Mouse (Mus musculus) common myeloid progenitor, adult 5-6 weeks (primary cell): Measurements from ENCODE around the gene Capn12. TPM values are rescaled to one million over a fixed set of nuclear protein-coding genes. Genes with fewer than 3 reads are reported as not detected.
"Not testable (repeated sequence)": the region's sequence is repeated elsewhere in the genome, so short reads cannot be mapped to it uniquely, and the experiment has no call there.

ENCODE experiments used
- ATAC-seq: replicated peaks from 2 replicates; pipeline ENCODE4 v1.8.0; 2016; ENCODE audit warnings: low read depth, mild to moderate bottlenecking, moderate TSS enrichment, inconsistent platforms; ENCODE audit not compliant: poor library complexity, severe bottlenecking
- total RNA-seq: library from RNA; stranded (forward); fragments of 200-1000, 187-1606 nt; gene quantifications from 2 replicates; pipeline ENCODE4 v1.2.3, GENCODE M21; 2017

The Capn12 gene
- total RNA-seq, 1 experiment from 2014 or later: 0.37 TPM

- no peak for ATAC-seq
These were observed 5.1 kb upstream of the Capn12 start for GRCm38 (mm10) chr7:28876099-28876498.

DNA sequence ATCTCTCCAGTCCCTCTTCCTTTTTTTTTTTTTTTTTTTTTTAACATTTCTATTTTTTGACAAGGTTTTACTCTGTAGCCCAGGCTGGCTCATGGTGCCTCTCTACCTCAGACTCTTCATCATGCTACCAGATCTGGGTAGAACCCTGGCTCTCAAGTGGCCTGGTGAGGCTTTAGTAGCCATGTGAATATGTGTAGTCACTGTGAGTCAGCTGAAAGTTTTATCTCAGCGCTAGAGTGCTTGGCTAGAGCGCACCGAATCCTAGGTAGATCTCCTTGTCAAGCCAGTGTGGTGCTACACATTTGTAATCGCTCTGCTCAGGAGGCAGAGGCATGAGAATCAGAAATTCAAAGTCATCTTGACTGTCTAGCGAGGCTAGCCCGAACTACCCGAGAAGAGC is 4.1 kb upstream of the Capn12 start:
- no peak for ATAC-seq

DNA sequence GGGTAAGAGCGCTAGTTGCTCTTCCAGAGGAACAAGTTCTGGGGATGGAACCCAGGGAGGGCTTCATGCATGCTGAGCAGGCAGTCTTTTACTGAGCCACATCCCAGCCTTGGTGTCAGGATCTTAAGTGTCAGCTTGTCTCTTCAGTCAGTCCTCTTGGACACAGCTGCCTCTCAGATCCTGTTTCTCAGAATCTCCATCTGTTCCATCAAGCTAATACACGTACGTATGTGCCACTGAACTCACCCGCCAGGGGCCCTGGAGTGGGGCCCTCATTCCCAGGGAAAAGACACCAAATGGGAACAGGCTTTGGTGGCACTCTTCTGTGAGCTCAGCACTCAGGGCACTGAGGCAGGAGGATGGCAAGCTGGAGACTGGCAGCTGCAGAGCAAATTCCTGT is 3.4 kb upstream of the Capn12 start:
- ATAC-seq: no peak

DNA sequence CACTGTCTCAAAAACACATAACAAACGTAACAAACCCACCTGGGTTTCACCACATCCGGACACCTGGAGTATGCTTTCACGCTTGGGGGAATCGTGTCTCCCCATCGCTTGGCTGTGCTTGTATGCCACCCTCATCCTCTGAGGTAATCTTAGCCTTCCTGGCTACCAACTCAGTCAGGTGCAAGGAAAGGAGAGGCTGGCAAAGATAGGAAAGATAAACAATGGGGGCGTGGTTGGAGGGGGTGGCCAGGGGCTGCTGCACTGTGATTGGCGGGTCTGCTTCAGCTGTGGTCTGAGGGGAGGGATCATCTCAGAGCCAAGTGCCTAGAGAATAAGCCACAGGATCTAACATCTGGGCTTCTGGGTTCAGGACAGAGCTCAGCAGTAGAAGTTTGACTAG is 1.6 kb upstream of the Capn12 start:
- no peak for ATAC-seq

DNA sequence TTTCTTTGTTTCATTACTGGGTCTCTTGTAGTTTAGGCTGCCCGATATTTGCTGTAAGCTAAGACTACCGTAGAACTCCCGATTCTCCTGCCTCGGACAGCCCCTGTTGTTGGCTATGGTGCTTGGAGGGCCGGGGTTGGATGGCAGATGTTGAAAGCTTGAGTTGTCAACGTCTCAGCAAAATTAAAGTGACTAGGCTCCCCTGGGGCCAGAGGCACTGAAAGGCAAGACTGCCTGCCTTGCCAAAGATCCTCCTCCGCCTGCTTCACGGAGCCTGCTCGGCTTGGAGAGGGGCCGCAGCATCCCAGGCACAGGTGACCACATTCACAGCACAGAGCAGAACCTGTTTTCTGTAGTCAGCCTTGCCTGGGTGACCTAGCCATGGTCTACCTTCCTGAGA is 668 bp upstream of the Capn12 start:
- no peak for ATAC-seq

DNA sequence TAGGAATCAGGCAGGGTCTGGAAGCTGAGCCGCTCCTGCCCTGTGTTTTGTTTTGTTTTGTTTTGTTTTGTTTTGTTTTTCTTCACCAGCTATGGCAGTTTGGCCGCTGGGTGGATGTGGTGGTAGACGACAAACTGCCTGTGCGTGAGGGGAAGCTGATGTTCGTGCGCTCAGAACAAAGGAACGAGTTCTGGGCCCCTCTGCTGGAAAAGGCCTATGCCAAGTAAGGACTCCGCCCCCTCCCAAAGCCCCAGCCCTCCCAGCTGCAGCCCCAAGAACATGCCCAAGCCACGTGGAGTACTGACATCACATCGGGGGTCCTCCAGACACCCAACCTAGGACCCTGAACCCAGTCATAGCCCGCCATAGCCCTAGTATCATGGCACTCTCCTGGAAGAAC is 1.8 kb downstream of the Capn12 start:
- ATAC-seq: no peak

- not testable (repeated sequence) for ATAC-seq
These were observed 2.5 kb downstream of the Capn12 start for GRCm38 (mm10) chr7:28883704-28884103.

DNA sequence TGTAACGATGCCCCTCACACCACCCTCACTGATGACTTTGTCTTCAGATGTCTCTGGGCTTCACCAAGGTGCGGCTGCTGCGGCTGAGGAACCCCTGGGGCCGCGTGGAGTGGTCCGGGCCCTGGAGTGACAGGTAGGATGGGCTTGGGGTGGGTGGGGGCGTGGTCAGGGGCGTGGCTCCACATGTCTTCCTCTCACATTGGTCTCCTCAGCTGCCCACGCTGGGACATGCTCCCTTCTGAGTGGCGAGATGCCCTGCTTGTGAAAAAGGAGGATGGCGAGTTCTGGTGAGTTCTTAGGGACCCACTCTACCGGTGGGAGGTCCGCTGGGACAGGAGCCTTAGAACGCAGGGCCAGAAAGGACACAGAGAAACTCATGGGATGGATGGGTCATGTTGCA is 5.3 kb downstream of the Capn12 start:
- no peak for ATAC-seq

DNA sequence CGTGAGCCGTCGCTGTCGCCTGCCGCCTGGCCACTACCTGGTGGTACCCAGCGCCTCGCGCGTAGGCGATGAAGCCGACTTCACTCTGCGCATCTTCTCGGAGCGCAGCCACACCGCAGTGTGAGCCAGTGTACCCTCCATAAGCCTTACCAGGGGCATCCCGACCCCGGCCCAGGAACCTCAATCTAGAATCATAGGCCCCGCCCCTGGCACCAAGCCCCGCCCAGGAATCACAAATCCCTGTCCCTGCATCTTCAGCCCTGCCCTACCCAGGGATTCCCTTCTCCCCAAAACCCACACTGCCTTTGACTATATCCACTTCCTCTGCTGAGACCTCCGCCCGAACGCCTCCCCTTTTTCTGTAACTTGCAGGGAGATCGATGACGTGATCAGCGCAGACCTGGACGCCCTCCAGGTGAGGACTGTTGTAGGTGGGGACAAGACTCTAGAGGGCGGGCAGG is 7.5 kb downstream of the Capn12 start:
- no peak; the same call in 1 of the 2 replicates for ATAC-seq

- no peak for ATAC-seq
These were observed 11.4 kb downstream of the Capn12 start for GRCm38 (mm10) chr7:28892601-28893000.

- peak; percentile 55 for ATAC-seq
These were observed 12.5 kb downstream of the Capn12 start for GRCm38 (mm10) chr7:28893643-28894265.

- peak; percentile 43 for ATAC-seq
These were observed 13.7 kb downstream of the Capn12 start for GRCm38 (mm10) chr7:28894942-28895341.

DNA sequence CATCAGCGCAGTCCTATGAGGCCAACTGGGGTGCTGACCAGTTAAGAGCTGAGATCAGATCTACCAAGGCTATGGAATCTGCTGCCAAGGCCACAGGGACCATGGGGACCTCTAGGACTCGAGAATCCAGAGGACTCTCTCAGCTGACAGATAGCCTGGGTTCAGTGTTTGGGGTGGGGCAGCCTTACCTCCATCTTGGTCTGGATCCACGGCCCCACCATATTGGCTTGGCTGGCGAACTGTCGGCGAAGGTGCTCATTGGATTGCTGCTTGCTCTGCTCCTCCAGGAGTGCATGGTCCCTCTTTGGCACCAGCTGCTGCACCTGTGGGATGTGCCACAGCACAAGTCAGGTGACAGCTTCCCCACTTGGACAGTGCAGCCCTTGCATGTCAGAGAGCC is 16.4 kb downstream of the Capn12 start:
- no peak for ATAC-seq

DNA sequence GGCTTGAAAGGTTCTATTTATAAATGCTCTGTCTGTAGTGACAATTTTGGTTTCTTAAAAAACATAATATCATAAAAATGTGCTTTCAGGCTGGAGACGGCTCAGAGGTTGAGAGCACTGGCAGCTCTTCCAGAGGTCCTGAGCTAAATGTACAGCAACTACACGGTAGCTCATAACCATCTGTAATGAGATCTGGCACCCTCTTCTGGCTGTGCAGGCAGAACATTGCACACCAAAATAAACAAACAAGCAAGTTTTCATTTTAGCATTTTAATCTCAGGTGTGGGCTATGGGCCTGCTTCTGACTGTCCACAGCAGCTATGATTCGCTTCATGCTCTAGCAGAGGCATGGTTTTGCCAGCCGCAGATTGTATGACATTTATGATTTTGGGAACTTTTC is 18.8 kb downstream of the Capn12 start:
- no peak for ATAC-seq

DNA sequence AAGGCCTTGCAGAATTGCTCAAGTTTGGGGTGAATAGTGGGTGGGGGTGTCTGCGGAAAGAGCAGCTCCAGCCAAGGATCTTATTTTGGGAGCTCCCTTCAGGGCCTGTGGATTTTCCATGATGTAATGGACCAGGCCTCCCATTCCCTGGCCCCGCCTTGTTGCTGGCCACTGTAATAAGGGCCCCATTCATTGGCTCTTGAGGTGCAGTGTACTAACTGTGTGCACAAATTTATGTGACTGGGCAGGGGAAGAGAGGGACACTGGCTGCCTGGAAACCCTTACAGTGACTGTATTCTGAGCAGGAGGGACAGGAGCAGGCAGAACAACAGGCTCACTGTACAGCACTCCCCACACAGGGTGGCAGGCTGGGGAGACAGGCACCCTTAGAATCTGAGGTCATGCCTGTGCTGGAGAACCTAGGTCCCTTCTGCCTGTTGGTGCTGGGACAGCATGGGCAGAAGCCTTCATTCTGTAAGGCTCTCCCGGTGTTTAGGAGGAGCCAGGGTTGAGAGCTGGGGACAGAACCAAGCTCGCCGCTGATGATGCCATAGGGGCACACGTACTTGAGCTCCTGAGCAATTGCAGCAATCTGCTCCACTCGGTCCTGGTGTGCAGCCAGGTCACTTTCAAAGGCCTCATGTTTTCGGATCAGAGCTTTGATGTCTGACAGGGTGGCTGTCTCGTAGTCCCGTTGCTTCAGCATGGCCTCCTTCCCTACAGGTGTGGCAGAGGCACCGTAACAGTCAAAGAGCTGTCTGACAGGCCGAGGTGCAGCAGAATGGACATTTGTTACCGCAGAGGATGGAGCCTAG is 20.3 kb downstream of the Capn12 start:
- no peak for ATAC-seq

- ATAC-seq: no peak
These were observed 21.0 kb downstream of the Capn12 start for GRCm38 (mm10) chr7:28902180-28902579.

GRCm38 (mm10) chr7:28902809-28903208 is 21.6 kb downstream of the Capn12 start:
- ATAC-seq: no peak

- no peak for ATAC-seq
These were observed 22.6 kb downstream of the Capn12 start for GRCm38 (mm10) chr7:28903778-28904177.

- ATAC-seq: no peak
These were observed 26.0 kb downstream of the Capn12 start for GRCm38 (mm10) chr7:28907195-28907594.

DNA sequence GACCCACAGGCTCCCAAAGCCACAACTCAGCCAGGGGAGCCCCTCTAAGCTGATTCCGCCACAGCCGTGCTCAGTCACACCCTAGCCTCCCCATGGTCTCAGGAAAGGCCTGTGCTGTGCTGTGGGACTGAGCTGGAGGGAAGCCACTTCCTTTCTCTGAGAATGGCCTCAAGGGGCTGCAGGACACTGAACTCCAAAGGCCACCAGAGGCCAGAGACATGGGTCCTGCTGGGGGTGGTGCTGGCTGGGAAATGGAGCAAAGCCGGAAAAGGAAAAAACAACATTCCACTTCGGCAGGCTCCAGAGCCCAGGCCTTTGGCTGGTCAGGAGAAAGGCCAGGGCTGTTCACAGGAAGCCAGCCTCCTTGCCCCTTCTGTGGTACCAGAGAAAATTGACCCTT is 30.4 kb downstream of the Capn12 start:
- ATAC-seq: no peak

DNA sequence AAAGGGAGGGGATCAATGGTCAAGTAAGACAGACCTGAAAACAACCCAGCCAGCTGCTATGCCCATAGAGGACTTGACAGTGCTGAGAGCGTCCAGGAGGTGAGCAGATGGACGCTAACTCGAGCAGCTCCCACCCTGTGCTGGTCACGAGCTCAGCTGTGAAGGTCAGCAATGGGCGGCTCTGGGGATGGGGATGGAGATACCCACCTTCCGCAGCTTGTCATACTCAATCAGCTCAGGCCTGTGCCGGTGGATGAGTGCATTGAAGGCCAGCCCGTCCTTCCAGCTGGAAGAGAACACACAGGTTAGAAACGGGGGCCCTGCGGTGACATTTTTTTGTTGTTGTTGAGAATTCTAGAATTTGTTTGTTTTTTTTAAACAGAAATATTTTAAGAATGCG is 31.9 kb downstream of the Capn12 start:
- no peak for ATAC-seq

- ATAC-seq: peak; percentile 75
These were observed 35.3 kb downstream of the Capn12 start for GRCm38 (mm10) chr7:28916491-28916890.
